Mouse (Mus musculus): ENCODE measurements around the gene Gm17364. TPM values are rescaled to one million over a fixed set of nuclear protein-coding genes. Genes with fewer than 3 reads are reported as not detected.

Gene Gm17364
- not detected in 2 replicates for polyA plus RNA-seq (2012; rRNA removed)

DNA sequence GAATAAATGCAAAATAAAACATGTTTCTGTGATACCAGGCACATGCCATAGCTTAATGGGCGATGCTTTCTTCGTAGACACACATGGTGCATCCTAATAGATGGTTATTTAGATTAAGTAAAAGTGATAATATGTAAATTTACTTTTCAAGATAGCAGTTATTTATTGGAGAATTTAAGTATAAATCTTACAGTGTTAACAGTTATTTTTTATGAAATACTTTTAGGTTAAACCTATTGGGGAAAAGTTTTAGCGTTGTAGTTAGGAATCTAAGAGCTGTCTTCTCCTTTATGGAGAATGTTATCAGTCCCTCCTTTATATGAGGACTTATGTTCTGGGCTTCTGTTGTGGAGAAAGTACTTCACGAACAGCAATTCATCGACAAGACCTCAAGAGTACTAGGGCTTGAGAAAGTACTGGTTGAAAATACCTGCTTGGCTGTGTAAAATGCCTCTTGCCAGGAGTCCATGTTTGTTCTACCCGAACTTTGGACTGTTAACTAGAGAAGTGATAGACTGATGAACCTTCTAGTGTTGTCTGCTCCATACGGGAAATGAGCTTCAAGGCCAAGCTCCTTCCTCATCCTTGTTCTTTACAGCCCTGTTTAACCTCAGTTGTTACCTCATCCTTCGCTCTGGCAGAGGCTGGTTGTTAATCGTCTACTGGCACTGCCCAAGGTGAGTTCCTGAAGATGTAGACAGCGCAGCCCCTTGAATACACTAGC lies at the start of gene Gm17364:
TSS of gene Gm17364 (minus strand) at position 51 of the 724 bp plus-strand sequence.

DNA sequence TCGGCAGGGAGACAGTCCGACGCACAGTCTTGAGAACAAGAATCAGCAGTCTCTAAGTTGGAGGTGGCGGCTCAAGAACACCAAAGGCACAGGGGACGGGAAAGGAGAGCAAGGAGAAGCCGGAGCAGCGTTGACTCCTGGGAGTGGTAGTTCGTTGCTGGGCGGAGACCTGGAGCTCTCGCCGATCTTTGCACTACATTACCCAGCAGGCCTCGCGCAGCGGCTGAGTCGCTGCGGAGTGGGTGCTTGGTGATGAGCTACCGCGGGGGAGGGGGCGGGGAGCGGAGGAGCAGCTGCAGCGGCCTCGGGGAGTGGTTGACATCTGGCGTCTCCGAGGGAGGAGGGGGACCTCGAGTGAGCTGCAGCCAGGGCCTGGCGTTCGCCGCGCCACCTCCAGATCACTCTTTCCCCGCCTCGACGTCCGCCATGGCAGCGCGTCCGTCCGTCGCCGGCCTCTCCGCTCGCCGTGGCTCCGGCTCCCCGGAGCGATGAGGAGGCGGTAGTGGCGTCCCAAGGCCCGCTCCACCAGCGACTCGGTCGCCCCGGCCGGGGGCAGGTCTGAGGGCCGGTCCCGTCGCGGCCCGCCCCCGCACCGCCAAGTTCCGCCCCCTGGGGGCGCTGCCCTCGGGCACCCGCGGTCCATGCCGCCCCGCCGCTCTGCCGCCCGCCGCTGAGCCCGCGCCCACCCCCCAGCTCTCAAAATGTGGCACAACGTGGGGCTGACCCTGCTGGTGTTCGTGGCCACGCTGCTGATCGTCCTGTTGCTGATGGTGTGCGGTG lies 24.0 kb downstream of the Gm17364 start, which contains the start of gene Smim13:
TSS of gene Smim13 (plus strand) at position 307 of the 780 bp plus-strand sequence.

Other genes starting within 250 kb of the Gm17364 start
- 0.02 and 0.06 TPM in 2 replicates for gene Mak, start 194.3 kb downstream of the Gm17364 start, polyA plus RNA-seq (2012; rRNA removed)
- not detected in 2 replicates for gene Gcm2, start 162.9 kb downstream of the Gm17364 start, polyA plus RNA-seq (2012; rRNA removed)
- gene Sycp2l, start 159.7 kb downstream of the Gm17364 start, polyA plus RNA-seq (2012; rRNA removed), result not detected in 2 replicates
- 0.05 and 0.08 TPM in 2 replicates for gene Elovl2, start 53.6 kb downstream of the Gm17364 start, polyA plus RNA-seq (2012; rRNA removed)
- 1.9 and 2.8 TPM in 2 replicates for gene Smim13, start 24.1 kb downstream of the Gm17364 start, polyA plus RNA-seq (2012; rRNA removed)
- gene Nedd9, start 213.4 kb upstream of the Gm17364 start, polyA plus RNA-seq (2012; rRNA removed), result 6.1 and 7.3 TPM in 2 replicates